Comparison of ENCODE assay signal across 12 mouse cellular contexts in genomic region chr15:93259933-93260332, GRCm38 (mm10).
"Had no signal": no experiment of that assay in that cellular context is flagged by ENCODE, and none has a peak within 500 bp of the region (broad histone marks: within the 10 kb centered on the region; RNA-seq: fewer than 3 reads in every experiment).

No protein-coding gene starts in this region.

- ATAC-seq: liver, postnatal 0 days; lung, postnatal 0 days; midbrain, embryonic 16.5 days had no signal

- DNase-seq: liver, postnatal 0 days; lung, adult 2 months; lung, postnatal 14 days; lung, postnatal 36 days; midbrain, embryonic 14.5 days; retina, postnatal 1 day; right cerebral cortex, postnatal 14 days; thymus, adult 2 months; thymus, postnatal 25 days; thymus, postnatal 4 days had no signal
